Mouse (Mus musculus) lung, postnatal 0 days (tissue): ENCODE data around the gene Gxylt1.

Experiments
- CTCF ChIP-seq: IDR thresholded peaks from 2 replicates; pipeline ENCODE4 v1.5.1; 2016; ENCODE audit warnings: antibody characterized with exemption, mild to moderate bottlenecking
- EP300 ChIP-seq: IDR thresholded peaks from 2 replicates; pipeline ENCODE4 v1.6.1; 2016; ENCODE audit warnings: antibody characterized with exemption, mild to moderate bottlenecking, control low read depth

- TF ChIP-seq CTCF, result no peak
- TF ChIP-seq EP300, result no peak
These were observed 47.8 kb downstream of the Gxylt1 start for GRCm38 (mm10) chr15:93226930-93227763.
